Mouse (Mus musculus) megakaryocyte, embryonic 14.5 days (primary cell): ENCODE results near the gene Cdh5.

Experiments used
- FLI1 ChIP-seq: IDR thresholded peaks from 2 replicates; pipeline ENCODE4 v1.6.1; 2012; ENCODE audit warnings: low read length, inconsistent platforms, mixed read lengths
- GATA1 ChIP-seq: IDR thresholded peaks from 3 replicates; pipeline ENCODE4 v1.6.1; 2012; ENCODE audit warnings: mixed read lengths, low read length, inconsistent platforms, borderline replicate concordance

- TF ChIP-seq GATA1 (no peak), FLI1 (no peak)
Measured at GRCm38 (mm10) chr8:104110498-104111134, 9.2 kb downstream of the Cdh5 start.
